Mouse (Mus musculus) neutrophil, adult 5-6 weeks (primary cell): ENCODE data around the gene Dnttip1. TPM values are rescaled to one million over a fixed set of nuclear protein-coding genes. Genes with fewer than 3 reads are reported as not detected.

Source experiments
- ATAC-seq: fragments of 151-379, 151-347 bp; 2 replicates; pipeline ENCODE4 v1.8.0; 2017; ENCODE audit warnings: mild to moderate bottlenecking, moderate TSS enrichment; ENCODE audit not compliant: insufficient number of reproducible peaks, poor library complexity, low FRiP score, severe bottlenecking; ENCODE audit errors: extremely low read depth
- total RNA-seq: library from RNA; stranded (forward); fragments of 200-1000 nt; gene quantifications from 2 replicates; pipeline ENCODE4 v1.2.3, GENCODE M21; 2017

Gene Dnttip1
- total RNA-seq, 1 experiment from 2014 or later: 26.7 TPM

DNA sequence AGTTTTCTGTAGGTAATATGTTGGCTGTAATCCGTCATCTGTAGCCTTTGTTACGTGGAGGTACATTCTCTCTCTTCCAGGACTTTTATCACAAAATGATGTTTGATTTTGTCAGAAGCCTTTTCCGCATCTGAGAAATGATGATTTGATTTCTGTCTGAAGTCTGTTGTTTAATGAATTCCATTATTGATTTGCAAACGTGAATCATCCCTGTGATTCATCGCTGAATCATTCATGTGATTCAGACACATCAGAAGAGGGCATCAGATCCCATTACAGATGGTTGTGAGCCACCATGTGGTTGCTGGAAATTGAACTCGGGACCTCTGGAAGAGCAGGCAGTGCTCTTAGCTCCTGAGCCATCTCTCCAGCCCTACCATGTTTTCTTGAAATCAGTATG is 3.2 kb downstream of the Dnttip1 start:
- ATAC-seq: no peak

DNA sequence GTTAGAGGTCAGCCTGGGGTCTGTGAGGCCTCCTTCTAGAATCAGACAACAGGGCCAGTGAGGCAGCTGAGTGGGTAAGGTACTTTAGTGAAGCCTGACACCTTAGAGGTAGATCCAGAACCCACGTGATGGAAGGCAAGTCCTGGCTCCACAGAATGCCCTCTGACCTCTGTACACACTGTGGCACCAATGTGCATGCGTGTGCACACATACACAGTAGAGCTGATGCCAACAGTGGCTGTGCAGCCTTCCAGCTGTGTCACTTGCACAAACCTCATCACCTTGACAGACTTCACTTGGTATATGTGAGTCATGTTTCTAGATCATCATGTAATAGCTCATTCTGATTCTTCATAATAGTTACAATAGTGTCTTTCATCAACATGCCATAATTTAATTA is 6.7 kb downstream of the Dnttip1 start:
- no peak for ATAC-seq

DNA sequence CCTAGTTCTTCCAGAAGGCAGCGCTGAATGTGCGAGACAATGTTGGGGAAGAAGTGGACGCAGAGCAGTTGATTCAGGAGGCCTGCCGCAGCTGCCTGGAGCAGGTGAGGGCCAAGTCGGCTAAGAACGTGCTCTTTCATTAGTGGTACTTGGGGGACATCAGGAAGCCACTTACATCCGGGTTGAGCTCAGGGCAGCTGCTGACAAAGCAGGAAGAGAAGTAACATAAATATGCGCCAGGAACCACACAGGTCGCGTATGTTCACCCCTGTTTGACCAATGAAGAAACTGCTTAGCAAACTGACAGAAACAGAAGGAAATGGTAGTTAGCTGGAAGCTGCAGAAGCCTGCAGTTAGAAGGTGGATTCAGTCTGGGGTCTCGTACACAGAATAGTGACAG is 8.3 kb downstream of the Dnttip1 start:
- no peak for ATAC-seq

DNA sequence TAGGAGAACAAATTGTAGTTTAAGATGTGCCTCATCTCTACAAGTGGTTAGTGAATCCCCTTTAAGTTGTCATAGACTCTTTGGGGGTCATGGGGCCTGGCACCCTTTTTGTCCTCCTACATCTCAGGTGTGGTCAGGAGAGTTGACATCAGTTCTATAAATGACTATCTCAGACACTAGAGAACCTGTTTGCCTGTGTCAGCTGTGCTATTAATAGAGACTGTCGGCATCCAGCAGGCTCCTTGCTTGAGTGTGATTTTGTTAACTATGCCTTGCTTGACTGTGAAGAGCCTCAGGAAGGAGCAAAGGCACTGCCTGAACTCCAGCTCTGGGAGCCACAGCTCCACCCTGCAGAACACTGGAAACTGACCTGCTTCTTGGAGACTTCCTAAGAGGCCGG is 9.0 kb downstream of the Dnttip1 start:
- no peak for ATAC-seq

DNA sequence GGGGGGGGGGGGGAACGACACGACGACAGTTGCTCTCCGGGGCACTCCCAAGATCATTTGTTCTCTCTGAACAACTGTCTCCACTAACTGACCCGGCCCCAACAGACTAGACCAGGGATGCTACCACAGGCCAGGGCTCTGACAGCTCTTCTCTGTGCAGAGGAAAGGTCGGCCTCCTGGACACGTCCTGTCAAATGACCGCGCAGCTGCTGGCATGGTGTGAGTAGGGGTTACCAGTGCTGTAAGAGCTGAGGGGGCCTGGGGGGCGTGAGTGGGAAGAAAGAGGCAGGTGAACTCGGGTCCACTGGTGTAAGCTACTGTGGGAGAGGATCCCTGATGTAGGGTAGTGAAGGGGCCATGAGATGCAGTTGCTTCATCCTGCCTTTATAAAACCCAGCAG is 12.1 kb downstream of the Dnttip1 start:
- ATAC-seq: no peak

DNA sequence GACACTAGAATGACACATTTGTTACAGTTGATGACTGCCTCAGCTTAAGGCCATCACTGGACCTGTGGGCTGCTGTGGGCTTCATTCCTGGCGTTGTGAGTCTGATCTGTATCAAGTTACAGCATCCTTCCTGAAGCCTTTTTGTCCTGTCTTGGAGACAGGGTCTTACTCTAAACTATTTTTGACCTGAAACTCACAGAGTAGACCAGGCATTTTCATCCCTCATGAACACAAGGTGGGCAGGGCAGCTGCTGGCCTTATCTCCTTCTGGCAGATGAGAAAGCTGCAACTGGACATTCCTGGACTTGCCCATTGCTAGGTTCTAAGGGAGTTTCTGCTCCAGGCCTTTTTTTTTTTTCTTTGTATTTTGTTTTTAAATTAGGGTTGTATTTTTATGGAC is 12.9 kb downstream of the Dnttip1 start:
- ATAC-seq: no peak

DNA sequence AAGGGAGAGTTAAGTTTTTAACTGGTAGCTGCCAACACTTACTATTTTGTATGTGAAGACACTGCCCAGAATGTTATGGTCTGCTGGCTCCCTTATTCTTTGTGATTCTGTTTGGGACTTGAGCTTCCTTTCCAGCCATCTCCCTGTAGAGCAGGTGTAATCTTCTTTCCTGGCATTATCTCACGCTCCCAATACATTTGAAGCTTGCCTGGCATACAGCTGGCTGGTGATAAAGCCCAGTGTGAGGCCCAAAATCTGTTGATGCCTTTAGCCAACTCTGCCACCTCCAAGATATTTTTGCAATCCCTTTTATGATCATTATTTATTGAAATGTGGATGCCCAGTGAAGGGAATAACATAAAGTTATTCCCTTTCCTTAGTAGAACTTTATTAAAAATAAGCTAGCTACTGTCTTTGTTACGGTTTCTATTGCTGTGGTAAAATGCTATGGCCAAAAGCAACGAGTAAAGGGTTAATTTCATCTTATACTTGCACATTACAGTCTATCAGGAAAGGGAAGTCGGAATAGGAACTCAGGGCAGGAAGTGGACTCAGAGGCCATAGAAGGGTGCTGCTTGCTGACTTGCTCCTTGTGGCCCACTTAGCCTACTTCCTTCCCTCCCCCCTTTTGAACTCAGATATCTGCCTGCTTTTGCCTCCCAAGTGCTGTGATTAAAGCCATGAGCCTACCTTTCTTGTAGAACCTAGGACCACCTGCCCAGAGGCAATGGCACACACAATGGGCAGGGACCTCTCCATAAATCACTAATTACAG is 14.5 kb downstream of the Dnttip1 start:
- no peak for ATAC-seq

- no peak for ATAC-seq
These were observed 15.7 kb downstream of the Dnttip1 start for GRCm38 (mm10) chr2:164761502-164761901.

GRCm38 (mm10) chr2:164761971-164762370 is 16.2 kb downstream of the Dnttip1 start:
- ATAC-seq: no peak

DNA sequence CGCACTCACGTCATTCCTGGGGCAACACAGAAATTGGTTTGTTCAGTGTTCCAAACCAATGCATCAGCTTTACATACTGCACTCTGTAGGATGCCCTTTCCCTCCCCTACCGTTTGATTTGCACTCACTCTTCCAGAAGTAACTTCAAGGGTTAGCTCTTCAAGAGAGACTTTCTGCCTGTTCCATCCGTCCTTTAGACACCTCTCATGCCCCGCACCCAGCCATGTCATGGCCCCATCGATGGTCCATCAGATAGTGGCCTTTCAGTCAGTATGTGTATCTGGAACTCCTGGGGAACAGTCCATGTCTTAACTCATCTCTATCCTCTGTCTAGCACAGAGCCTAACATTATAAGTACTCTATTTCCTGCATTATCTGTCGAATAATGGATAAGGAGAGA is 16.8 kb downstream of the Dnttip1 start:
- no peak for ATAC-seq

DNA sequence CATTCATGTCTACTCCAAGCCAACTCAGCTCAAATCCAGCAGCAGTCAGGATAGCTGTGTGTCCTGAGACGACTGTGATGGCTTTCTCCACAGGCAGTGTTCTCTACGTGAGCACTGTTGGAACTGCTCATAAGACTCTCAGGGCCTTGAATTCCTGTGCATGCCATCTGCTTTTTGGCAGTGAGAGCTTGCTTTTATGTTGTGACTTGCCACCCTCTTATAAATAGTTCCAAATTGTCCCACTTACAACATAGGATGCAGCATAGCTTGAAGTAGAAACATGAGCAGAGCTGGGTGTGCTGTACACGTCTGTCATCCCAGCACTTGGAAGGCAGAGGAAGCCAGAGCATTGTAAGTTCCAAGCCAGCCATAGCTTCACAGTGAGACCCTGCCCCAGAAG is 20.1 kb downstream of the Dnttip1 start:
- ATAC-seq: no peak

DNA sequence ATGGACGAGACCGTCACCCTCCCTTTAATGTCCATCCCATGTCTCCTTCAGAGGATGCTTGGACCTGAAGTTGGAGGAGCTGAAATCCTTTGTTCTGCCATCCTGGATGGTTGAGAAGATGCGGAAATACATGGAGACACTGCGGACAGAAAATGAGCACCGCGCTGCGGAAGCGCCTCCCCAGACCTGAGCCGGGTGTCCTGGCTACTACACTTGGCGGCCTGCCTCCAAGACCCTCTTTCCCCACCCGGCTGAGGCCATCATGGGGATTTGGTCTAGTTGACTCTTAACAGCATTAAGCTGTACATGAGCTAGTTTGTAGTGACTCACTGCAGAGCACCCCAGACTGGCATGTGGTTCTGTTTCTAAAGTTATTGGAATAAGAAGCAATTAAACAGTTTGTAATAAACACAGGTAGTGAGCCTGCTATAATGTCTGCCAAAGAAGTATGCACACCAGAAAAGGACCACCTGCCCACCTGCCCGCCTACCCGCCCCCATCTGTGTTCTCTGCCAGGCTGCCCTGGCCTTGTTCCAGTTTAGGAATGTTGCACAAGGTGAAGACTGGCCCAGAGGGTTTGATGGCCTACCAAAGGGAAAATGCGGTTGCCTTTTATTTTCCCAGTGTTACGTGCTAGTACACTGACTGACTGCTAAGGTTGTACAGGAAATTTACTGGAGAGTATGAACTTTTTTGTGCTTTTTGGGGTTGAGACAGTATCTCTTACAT is 22.2 kb downstream of the Dnttip1 start:
- ATAC-seq: no peak

GRCm38 (mm10) chr2:164769258-164770037 is 23.7 kb downstream of the Dnttip1 start, which contains the start of gene Ube2c:
TSS of gene Ube2c (plus strand) at chr2:164769898.
- peak; percentile 99 for ATAC-seq

- no peak for ATAC-seq
These were observed 24.5 kb downstream of the Dnttip1 start for GRCm38 (mm10) chr2:164770279-164770678.

- no peak for ATAC-seq
These were observed 25.3 kb downstream of the Dnttip1 start for GRCm38 (mm10) chr2:164771123-164771522.

DNA sequence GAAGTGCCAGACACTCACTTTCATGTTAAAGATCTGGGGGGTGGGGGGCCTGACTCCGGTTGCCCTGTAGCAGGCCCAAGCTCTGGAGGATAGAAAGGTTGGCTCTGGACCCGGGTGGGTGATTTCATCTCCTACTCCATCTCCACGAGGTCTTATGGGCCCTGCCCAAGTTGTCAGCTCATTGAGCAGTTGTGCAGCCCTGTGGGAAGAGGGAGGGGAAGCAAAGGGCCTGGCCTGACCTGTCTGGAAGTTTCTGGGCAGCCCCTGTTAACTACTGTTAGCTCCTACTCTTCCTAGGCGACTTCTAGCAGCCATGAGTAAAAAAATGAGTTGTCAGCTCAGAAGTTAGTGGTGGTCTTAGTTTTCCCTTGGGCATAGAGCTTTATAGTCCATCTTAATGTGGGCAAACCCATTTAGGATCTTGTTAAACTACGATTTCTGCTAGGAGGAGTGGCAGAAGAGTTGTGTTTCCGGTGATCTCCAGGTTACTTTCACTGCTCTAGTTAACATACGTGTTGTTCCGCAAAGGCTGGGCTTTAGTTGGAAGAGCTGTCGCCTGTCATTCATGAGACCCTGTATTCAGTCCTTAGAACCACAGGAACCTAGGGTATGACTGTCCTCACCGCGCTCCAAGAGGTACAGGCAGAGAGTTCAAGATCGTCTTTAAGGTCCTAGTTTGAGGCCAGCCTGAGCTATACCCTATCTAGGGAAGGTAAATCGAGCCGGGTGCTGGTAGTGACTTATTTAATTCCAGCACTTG is 27.6 kb downstream of the Dnttip1 start:
- no peak for ATAC-seq

- no peak for ATAC-seq
These were observed 28.2 kb downstream of the Dnttip1 start for GRCm38 (mm10) chr2:164773989-164774364.

GRCm38 (mm10) chr2:164776130-164776529 is 30.3 kb downstream of the Dnttip1 start:
- ATAC-seq: no peak

DNA sequence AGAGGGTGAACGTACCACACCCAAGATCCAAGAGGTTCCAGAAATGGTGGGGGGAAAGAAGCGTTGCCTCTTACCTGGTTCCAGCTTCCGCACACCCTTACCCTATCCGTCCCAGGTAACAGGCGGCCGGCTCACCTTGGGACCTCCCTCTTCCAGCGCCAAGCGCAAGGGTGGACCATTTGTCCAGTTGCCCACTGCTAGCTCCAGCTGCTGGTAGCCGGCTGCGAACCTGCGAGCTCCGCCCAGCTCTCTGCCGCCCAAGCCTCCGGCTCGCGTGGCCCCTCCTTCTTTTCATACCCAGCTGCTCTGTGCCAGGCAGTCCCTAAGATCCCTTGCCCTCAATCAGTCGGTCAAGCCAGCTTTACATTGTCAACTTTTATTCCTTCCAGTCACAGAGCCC is 31.0 kb downstream of the Dnttip1 start:
- no peak for ATAC-seq
